Mouse (Mus musculus) heart, adult 10 weeks (tissue): Measurements from ENCODE around the gene Rln3. TPM values are rescaled to one million over a fixed set of nuclear protein-coding genes. Genes with fewer than 3 reads are reported as not detected.

Source experiments
- polyA plus RNA-seq: library from polyadenylated mRNA; stranded (reverse); fragments of 350-450 nt; fragmentation: Illumina TruSeq; extraction: RNeasy Lipid Tissue Mini Kit (QIAGEN cat#74804); gene quantifications from one replicate; pipeline ENCODE4 v1.2.3, GENCODE M21; 2014; ENCODE audit warnings: low read depth, low replicate concordance

Rln3 gene
- polyA plus RNA-seq: not detected

DNA sequence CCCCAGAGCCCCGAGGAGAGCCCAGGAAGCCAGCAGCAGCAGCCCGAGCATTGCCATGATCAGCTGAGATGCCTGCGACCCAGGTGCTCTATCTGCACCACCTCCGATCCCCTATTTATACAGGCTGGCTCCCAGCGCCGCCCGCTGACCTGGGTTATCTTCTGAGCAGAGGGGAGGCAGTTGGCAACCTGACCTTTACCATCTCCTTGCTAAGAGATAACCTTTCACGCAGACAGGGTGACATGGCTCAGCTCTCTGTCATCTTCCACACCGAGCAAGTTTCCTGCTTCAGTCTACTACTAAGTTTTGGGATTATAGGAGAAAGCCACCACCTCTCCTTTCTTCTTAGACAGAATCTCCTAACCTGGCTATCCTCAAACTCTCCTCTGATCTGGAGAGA, at the start of gene Rln3:
Rln3 (minus strand) TSS at position 101 of the 400 bp plus-strand sequence.

DNA sequence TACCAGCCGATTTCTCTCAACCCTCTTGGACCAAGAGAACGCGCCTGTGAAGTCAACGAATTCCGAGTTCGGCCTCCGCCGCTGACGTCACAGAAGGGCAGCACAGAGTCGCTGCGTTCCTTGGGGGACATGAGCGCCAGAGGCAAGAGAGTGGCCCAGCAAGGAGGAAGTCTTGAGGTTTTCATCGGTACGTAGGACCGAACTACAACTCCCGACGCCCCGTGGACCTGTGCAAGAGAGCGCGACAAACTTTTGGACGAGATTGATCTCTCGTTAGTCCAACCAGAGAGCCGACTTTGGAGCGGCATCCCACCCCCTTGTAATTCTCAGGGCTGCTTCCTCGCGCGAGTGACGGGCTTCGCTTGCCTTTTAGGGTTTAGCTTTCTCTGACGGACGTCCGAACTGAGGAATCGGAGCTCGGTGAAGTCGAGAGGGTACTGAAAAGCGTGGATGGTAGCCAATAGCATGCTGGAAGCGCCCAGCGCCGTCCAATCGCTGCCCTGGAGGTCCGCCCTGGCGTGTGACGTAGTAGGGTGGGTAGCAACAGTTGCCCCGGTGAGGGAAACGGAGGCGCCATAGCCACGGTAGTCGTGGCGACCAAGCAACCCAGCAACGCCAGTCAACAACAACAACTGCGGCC, 21.6 kb upstream of the Rln3 start, which contains the start of gene Rfx1:
Rfx1 (plus strand) TSS at position 544 of the 640 bp plus-strand sequence.

DNA sequence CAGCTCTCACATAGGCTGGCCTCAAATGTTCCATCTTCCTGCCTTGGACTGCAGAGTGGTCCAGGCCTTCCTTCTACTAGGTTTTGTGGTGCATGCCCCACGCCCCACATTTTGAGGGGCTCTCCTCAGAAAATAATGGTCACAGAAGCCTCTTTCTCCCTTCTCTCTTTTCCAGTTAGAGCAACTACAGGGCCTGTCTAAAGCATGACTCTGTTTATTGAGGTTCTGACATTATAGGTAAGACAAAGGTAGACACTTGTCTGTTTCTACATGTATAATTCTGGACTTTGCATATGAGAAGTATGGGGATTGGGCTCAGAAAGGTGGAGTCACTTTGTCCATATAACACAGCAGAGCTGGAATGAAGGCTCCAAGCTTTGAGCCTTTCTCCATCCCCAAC, 20.2 kb upstream of the Rln3 start, which contains the start of gene Gm10643:
Gm10643 (minus strand) TSS at position 101 of the 400 bp plus-strand sequence.

DNA sequence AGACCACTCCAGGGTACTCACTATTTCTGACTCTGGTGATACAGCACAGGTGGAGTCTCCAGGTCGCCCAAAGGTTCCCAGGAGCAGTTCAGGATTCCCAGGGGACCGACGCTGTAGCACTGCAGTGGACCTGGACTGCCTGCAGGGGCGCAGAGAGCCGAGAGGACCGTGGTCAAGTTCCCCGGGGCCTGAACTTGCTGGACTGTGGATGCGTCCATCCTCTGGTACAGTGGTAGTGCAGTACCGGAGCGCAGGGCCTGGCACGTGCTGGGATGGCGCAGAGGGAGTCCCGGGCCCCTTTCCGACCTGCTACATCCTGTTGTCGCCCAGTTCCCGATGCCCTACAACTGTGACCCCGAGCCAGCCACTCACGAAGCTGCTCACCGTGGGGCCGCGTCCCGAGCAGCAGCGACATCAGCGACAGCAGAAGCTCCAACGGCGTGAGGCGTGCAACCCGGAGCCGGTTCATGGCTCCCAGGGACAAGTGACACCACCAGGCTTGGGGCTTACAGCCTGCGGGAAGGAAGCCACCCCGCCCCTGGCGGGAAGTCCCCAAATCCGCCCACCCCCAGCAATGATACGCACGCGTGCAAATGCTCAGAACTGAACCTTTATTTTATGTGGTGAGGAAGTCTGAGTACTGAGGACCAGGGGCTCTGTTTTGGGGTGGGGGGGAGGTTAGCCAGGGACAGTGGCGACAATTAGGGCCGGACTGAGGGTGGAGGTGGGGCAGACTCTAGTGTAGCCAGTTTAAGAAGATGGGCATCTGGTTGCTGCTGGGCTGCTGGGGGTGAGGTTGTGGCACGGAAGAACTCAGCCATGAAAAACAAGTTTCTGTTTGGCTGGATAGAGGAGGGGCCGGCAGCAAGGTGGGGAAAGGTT, 2.5 kb downstream of the Rln3 start, which contains the start of gene Il27ra:
Il27ra (minus strand) TSS at position 524 of the 882 bp plus-strand sequence.

DNA sequence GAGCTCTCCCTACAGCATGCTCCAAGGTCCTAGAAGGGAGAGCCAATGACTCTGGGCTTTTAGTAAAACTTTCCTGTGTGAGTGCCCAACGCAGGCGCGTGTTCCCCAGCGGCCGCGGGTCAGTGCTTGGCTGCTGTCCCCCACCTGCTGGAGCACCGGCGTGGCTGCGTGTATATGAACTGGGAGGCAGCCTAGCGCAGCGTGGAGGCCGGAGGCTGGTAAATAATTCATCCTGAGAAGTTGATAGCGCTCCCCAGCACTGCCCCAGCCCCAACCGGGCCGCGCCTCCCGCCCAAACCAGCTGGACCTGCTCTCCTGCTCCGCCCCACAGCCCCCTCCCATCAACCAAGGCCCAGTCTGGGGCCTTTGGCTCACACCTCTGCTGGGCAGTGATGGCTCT, 23.7 kb downstream of the Rln3 start, which contains the start of gene Palm3:
Palm3 (plus strand) TSS at position 376 of the 400 bp plus-strand sequence.

DNA sequence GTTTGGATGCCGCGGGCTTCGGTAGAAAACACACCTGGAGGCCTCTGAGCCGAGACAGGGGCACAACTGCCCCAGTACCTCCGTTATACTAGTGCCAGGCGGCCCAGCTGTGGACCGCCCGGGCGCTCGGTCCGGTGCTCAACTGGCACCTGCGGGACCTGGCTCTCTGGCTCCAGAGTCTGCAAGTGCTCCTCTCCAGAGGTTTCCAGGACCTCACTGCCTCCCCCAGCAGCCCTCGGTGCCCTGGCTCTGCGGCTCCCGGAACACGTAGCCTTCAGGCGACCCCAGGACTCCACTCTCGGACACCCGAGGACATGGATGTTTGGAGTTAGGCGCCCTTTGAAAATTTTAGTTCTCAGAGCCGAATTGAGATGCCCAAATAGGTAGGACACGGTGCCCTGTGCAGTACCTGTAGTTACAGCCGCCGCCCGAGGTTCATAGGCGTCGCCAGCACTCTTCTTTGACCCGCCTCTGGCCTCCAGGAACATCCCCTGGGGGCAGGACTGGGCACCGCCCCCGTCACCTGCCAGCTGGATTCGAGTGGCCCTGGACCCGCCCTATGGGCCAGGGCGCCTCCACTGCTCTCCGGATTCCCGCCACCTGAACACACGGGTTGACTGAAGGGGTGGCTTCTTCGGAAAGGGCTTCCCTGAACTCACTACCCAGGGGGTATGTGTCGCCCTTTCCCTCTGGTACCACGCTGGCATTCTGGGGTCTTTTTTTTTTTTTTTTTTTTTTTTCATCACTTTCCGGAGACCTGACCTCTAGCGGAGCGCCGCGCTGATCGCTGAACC, 32.9 kb downstream of the Rln3 start, which contains the start of gene 2210011C24Rik:
2210011C24Rik (minus strand) TSS at position 467 of the 794 bp plus-strand sequence.

DNA sequence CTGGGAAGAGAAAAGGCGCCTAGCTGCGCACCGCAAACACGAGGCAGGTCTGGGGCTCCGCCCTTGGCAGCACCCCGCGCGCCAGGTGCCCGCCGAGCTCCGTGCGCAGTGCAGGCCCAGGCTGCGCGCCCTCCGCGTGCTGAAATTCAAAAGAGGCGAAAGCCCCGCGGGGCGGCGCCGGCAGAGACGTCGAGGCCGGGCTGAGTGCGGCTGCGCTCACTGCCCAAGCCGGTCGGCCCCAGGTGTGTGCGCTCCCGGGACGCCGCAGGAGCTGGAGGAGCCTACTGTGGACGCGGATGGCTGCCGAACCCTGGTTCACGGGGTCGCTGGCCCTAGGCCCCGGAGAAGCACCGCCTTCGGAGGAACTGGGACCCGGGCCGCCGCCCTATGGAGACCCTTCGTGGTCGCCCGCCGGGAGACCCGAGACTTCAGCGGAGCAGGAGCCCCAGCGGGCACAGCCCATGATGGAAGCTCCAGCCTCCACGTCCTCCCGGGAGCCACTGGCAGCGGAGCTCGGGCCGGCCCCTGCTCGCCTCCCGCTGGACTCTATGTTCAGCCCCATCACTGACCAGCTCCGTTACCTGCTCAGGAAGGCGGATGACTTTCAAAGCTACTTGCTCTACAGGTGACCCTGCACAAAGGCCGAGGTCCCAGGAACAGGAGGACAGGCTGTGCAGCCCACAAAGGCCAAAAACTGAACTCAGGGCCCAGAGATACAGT, 43.4 kb downstream of the Rln3 start, which contains the start of gene 1700067K01Rik:
1700067K01Rik (plus strand) TSS at position 222 of the 720 bp plus-strand sequence.

DNA sequence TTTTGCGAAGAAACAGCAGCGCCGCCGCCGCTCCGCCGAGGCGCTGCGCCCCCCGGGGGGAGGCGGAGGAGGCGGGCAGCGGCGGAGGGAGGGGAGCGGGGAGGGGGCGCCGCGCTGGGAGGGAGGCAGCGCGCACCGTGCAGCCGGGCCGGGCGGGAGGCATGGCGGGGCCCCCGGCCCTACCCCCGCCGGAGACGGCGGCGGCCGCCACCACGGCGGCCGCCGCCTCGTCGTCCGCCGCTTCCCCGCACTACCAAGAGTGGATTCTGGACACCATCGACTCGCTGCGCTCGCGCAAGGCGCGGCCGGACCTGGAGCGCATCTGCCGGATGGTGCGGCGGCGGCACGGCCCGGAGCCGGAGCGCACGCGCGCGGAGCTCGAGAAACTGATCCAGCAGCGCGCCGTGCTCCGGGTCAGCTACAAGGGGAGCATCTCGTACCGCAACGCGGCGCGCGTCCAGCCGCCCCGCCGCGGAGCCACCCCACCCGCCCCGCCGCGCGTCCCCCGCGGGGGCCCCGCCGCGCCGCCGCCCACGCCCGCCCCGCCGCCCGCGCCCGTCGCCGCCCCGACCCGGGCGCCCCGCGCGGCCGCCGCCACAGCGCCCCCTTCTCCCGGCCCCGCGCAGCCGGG, 47.2 kb downstream of the Rln3 start, which contains the start of gene Samd1:
Samd1 (plus strand) TSS at position 162 of the 631 bp plus-strand sequence.

Other genes starting within 250 kb of the Rln3 start
- 11.6 TPM for gene Adgrl1, start 144.9 kb downstream of the Rln3 start, polyA plus RNA-seq
- gene Gm10644, start 89.8 kb downstream of the Rln3 start, polyA plus RNA-seq: 2.4 TPM
- 2.5 TPM for gene Asf1b, start 89.5 kb downstream of the Rln3 start, polyA plus RNA-seq
- 218 TPM for gene Prkaca, start 72.0 kb downstream of the Rln3 start, polyA plus RNA-seq
- gene Samd1, start 47.3 kb downstream of the Rln3 start, polyA plus RNA-seq: 20.0 TPM
- gene 1700067K01Rik, start 43.5 kb downstream of the Rln3 start, polyA plus RNA-seq: not detected
- gene 2210011C24Rik, start 32.8 kb downstream of the Rln3 start, polyA plus RNA-seq: 4.4 TPM
- 0.29 TPM for gene Palm3, start 23.5 kb downstream of the Rln3 start, polyA plus RNA-seq
- 3.0 TPM for gene Il27ra, start 2.4 kb downstream of the Rln3 start, polyA plus RNA-seq
- gene Gm10643, start 20.1 kb upstream of the Rln3 start, polyA plus RNA-seq: 4.3 TPM
- 8.2 TPM for gene Rfx1, start 21.8 kb upstream of the Rln3 start, polyA plus RNA-seq
- 9.7 TPM for gene Dcaf15, start 59.8 kb upstream of the Rln3 start, polyA plus RNA-seq
- not detected for gene Podnl1, start 81.0 kb upstream of the Rln3 start, polyA plus RNA-seq
- gene Cc2d1a, start 102.9 kb upstream of the Rln3 start, polyA plus RNA-seq: 10.9 TPM
- 0.34 TPM for gene 4930432K21Rik, start 103.0 kb upstream of the Rln3 start, polyA plus RNA-seq
- gene Nanos3, start 140.2 kb upstream of the Rln3 start, polyA plus RNA-seq: not detected
- gene Zswim4, start 192.1 kb upstream of the Rln3 start, polyA plus RNA-seq: 4.4 TPM
- gene D8Ertd738e, start 204.7 kb upstream of the Rln3 start, polyA plus RNA-seq: 268 TPM
- 8.8 TPM for gene Mri1, start 212.3 kb upstream of the Rln3 start, polyA plus RNA-seq
- 8.7 TPM for gene Ccdc130, start 225.4 kb upstream of the Rln3 start, polyA plus RNA-seq